ENCODE assay signal across 16 mouse cellular contexts in the genomic region with DNA sequence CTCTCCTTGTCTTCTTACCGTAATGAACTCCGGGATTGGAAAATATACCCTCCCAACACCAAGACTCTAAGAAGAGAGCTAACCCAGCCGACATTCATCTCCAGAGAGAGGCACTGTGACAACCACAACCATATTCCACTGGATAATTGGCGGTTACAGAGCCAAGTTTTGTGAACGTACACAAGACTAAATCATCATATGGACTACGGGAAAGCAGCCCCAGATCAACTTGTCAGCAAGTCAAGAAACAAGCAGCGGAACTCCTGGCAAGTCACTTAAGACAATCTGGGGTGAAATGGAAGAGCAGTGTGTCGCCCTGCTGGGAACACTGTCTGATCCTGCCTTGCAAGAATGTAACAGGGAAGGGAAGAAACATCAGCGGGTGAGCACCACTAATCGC.
"Had no signal": no experiment of that assay in that cellular context is flagged by ENCODE, and none has a peak within 500 bp of the region (broad histone marks: within the 10 kb centered on the region; RNA-seq: fewer than 3 reads in every experiment).

No protein-coding gene starts in this region.

- H3K4me3 ChIP-seq: layer of hippocampus, adult 2 months; limb, embryonic 10.5 days; limb, embryonic 13.5 days; liver, embryonic 12.5 days; liver, embryonic 15.5 days; megakaryocyte, embryonic 14.5 days had no signal

- H3K9ac ChIP-seq: limb, embryonic 13.5 days; liver, embryonic 12.5 days; liver, embryonic 15.5 days had no signal

- DNase-seq: kidney, adult 18-20 months; kidney, postnatal 25 days; layer of hippocampus, adult 9-11 months; liver; lung, adult 18-20 months; midbrain, embryonic 14.5 days; thymus, postnatal 25 days had no signal

- H3K4me2 ChIP-seq: limb, embryonic 13.5 days; liver, embryonic 12.5 days; liver, embryonic 15.5 days; midbrain, embryonic 11.5 days had no signal

- H3K27ac ChIP-seq: kidney, postnatal 0 days; layer of hippocampus, adult 2 months; limb, embryonic 10.5 days; limb, embryonic 13.5 days; liver, embryonic 12.5 days; liver, embryonic 15.5 days; macrophage had no signal

- H3K36me3 ChIP-seq: limb, embryonic 10.5 days; limb, embryonic 13.5 days; liver, embryonic 12.5 days; liver, embryonic 15.5 days had no signal

- ATAC-seq: liver, embryonic 12.5 days had no signal

- H3K9me3 ChIP-seq: limb, embryonic 10.5 days; limb, embryonic 13.5 days; liver, embryonic 12.5 days; liver, embryonic 15.5 days had no signal

- H3K4me1 ChIP-seq: liver, embryonic 15.5 days had no signal

- H3K27me3 ChIP-seq: limb, embryonic 13.5 days; liver, embryonic 12.5 days; liver, embryonic 15.5 days had no signal
